Mouse (Mus musculus) gastrocnemius, postnatal 14 days (tissue): ENCODE results near the gene Wdfy1. TPM values are rescaled to one million over a fixed set of nuclear protein-coding genes. Genes with fewer than 3 reads are reported as not detected.

Experiments used
- DNase-seq: peaks from one replicate; pipeline ENCODE4 v3.0.0; 2021; ENCODE audit warnings: mixed read lengths
- intact Hi-C: fragments of 180-260 bp; cut with DNase I; formaldehyde crosslinking; loops from one replicate; pipeline ENCODE4 v1.15.1; 2025; ENCODE audit warnings: low total_unique reads
- total RNA-seq, 2 experiments: library from RNA; stranded (reverse); gene quantifications; 2 replicates each; pipeline ENCODE4 v1.2.3; 2021

The Wdfy1 gene
- total RNA-seq, 2 experiments from 2014 or later, result 10.5 to 13.5 TPM

DNA sequence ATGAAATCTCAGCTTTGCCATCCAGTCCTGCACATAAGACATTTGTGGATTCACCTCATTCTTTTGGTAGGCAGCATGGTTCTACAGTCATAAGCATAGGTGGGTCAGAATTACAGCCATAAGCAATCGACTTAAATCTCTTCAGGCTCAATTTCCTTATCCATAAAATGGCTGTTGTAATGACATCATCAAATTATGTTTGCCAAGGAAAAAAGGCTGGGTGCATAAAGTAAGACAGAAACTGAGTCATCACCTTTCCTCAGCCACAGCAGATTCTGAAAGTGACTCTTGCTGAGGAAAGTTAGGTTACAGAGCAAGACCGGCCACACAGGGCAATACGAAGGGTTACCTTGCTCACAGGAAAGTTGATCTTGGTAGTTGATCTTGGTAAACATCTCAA is 39.5 kb downstream of the Wdfy1 start:
- intact Hi-C loops, result no loop called here
- no peak for DNase-seq

- no peak for DNase-seq
- intact Hi-C loops, result no loop called here
Measured at GRCm38 (mm10) chr1:79734794-79735193, 41.1 kb downstream of the Wdfy1 start.

DNA sequence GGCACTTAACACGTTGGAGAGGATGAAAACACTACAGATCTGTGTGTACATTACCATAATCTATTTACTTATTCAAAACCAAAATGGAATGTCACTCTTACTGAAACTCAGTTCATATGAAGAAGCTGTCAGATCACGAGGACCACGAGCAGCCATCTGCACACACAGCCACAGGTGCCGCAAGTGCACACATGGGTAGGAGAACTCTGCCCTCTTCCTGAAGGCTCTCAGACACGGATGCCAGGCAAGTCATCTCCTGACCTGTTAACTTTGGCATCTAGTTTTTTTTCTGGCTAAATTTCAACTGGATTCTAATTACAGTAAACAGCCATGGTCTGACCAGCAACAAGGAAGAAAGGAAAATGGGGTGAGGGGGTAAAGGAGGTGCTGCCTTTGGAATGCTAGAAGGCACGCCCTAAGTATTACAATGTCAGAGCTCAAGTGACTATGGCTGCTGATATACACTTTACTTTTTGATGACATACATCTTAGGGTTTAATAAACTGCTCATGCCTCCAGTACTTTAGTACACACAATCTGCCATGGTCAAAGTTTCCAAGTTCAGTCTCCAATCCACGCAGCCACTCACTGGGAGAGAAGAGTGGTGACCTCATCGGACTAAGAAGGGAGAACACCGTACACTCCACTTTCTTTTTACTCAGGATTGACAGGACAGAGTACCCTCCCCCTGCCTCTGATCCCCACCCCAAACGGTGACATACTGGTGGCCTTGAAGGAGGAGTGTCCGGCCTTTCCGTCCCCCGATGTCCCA is 61.6 kb downstream of the Wdfy1 start:
- intact Hi-C loops, result no loop called here
- DNase-seq, result no peak

DNA sequence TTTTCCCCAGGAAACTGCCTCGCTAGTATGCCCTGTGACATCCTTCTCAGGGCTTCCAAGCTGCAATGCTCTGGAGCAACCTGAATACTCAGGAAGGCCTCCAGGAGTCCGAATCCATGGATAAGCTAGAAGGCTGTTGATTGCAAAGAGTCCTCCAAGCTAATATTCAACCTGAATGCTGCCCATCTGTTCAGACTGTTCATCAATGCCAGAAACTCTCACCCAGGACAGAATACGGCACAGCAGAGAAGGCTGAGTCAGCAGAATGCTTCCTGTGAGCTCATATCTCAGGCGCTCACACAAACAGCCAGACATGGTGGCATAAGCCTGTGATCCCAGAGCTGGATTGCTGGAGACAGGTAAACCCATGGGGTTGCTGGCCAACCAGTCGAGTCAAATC is 62.9 kb downstream of the Wdfy1 start:
- intact Hi-C loops, result no loop called here
- DNase-seq, result no peak

DNA sequence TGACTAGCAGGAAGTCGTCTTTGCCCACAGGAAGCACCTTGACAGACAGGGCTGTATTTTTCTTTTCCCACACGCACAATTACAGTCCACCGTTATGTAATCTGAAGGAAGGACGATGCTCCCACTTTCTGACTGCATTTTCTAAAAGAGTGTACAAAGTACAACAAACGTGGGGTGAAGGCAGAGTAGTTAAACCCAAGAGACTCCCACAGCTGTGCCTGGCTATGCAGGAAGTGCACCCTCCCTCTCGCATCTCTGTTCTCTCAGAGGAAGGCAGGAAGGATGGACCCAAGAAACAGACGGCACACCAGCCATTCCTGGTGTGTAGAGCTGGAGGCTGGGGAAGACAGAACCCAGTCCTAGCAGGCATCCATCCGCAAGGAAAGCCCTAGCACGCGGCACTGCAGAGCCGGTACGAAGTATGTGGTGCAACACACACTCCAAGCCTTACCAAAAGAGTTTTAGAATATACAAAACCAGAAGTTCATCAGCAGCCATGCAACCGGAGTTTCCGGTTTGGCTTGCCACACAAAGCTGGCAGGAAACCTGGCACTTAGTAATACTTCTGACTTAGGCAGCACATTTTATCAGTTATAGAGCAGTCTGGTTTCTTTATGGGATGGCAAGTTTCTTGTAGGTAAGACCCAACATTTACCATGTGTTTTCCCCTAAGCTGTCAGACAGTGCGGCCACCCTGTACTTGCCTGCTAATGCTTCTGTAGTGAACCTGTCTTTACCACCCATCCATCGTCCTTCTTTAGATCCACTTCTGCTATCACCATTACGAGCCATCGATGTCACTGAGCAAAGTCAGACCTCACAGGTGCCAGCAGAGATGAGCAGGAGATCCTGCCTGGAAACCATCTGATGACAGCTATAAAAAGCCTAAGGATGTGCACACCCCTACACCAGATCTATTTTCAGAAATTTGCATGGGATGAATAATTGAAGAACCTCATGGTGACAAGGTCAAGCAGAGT is 64.5 kb downstream of the Wdfy1 start:
- intact Hi-C loops, result no loop called here
- DNase-seq, result no peak

GRCm38 (mm10) chr1:79710678-79711077 is 65.3 kb downstream of the Wdfy1 start:
- intact Hi-C loops, result no loop called here
- DNase-seq, result no peak

DNA sequence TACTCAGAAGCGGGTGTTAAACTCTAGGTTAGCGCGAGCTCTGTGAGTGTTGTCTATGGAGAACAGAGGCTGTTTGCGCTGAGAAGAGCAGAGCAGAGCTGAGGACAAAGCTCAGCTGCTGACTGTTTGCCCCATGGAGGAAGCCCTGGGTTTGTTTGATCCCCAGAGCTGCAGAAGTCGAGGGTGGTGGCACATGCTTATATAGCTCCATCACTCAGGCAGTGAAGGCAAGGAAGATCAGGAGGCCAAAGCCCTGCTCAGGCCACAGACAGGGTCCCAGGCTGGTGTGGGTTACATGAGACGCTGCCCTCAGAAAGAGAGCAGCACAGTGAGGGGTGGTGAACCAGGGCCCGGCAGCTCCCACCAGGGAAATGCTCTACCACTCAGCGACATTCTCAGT is 65.7 kb downstream of the Wdfy1 start:
- intact Hi-C loops, result no loop called here
- no peak for DNase-seq

DNA sequence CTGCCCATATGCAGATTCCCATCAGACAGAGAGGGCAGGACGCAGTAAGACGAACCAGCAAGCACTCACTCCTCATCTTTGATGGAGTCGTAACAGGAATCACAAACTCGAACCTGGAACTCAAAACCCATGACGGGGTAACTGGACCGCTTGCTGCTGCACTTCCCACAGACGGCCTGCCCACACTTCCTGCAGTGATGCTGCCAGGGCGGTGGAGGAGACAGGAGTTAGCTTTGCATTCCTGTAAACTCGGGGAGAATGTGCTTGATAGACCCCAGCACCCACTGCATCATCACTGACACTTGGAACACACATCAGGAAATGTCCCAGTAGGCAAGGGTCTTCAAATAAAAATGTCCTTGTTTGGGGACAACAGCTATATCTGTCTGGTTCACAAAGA is 68.6 kb downstream of the Wdfy1 start:
- intact Hi-C loops, result no loop called here
- no peak for DNase-seq

- intact Hi-C loops, result no loop called here
- DNase-seq, result no peak
Measured at GRCm38 (mm10) chr1:79706707-79707106, 69.2 kb downstream of the Wdfy1 start.

DNA sequence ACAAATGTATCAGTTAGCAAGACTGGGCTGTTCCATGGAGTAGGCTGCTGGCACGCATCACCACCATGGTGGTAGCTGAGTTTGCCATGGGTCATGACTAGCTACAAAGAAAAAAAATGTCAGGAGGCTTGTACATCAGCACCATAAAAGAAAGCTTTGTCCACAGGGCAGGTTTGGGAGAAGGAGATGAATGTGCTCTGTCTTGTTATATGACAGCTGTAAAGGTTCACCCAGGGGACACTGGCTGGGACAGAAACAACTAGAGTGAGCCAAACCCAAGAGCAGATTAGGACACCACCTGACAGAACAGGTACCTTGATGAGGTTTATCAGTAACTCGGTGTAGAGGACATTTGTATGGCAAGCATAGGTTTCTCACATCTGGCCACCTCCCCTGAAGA is 71.3 kb downstream of the Wdfy1 start:
- intact Hi-C loops, result no loop called here
- no peak for DNase-seq

GRCm38 (mm10) chr1:79703520-79703919 is 72.4 kb downstream of the Wdfy1 start:
- no peak for DNase-seq
- intact Hi-C loops, result no loop called here

GRCm38 (mm10) chr1:79698506-79698905 is 77.4 kb downstream of the Wdfy1 start:
- intact Hi-C loops, result no loop called here
- DNase-seq, result no peak

- intact Hi-C loops, result no loop called here
- no peak for DNase-seq
Measured at GRCm38 (mm10) chr1:79697382-79697781, 78.6 kb downstream of the Wdfy1 start.

- intact Hi-C loops, result no loop called here
- DNase-seq, result no peak
Measured at GRCm38 (mm10) chr1:79696933-79697332, 79.0 kb downstream of the Wdfy1 start.

- DNase-seq, result no peak
- intact Hi-C loops, result no loop called here
Measured at GRCm38 (mm10) chr1:79692482-79692881, 83.5 kb downstream of the Wdfy1 start.

GRCm38 (mm10) chr1:79687254-79687653 is 88.7 kb downstream of the Wdfy1 start:
- intact Hi-C loops, result no loop called here
- no peak for DNase-seq

DNA sequence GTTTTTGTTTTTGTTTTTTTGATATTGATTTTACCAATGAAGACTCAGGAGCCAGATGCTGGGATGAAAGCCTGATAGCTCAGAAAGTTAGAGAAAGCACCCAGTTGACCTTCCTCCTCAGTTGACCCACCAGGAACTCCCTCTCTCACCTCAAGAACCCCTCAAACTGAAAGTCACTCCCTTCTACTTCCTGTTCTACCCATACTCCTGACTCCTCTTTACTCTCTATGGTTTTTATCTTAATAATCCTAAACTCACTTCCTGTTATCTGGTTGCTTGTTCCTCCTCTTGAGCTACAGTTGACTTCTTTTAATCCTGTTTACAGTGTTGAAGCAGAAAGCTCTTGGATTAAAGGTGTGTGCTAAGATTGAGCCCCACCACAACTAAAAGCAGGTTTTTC is 91.9 kb downstream of the Wdfy1 start:
- no peak for DNase-seq
- intact Hi-C loops, result loop anchor here (5.0 kb wide), 1 partner anchor 962 kb away; no protein-coding TSS in a partner anchor

DNA sequence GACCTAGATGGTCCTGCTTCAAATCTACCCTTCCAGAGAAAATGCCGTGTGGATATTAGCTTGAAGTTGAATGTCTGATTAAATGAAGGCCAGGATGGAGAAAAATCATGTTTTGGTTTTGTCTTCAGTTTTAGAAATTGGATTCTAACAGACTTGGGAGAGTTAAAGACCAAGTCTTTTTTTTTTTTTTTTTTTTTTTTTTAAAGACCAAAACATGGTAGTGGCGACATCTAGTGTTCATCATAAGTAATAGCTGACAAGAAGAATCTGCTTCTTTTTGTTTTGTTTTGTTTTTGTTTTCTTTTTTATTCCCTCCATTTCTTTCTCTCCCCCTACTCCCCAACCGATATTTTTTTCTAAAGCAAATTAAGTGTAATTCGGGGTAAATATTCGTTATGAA is 93.0 kb downstream of the Wdfy1 start:
- intact Hi-C loops, result loop anchor here (5.0 kb wide), 1 partner anchor 961 kb away; no protein-coding TSS in a partner anchor
- DNase-seq, result no peak

GRCm38 (mm10) chr1:79680777-79681176 is 95.2 kb downstream of the Wdfy1 start:
- no peak for DNase-seq
- intact Hi-C loops, result loop anchor here (5.0 kb wide), 1 partner anchor 958 kb away; no protein-coding TSS in a partner anchor

- intact Hi-C loops, result no loop called here
- DNase-seq, result no peak
Measured at GRCm38 (mm10) chr1:79678117-79678684, 97.7 kb downstream of the Wdfy1 start.
